ENCODE assay signal across 24 mouse cellular contexts in genomic region chr5:125291387-125291786, GRCm38 (mm10).
"Had no signal": no experiment of that assay in that cellular context is flagged by ENCODE, and none has a peak within 500 bp of the region (broad histone marks: within the 10 kb centered on the region; RNA-seq: fewer than 3 reads in every experiment).

No protein-coding gene starts in this region.

- H3K27me3 ChIP-seq: heart, embryonic 13.5 days; heart, embryonic 15.5 days; hindbrain, embryonic 13.5 days; hindbrain, embryonic 15.5 days; limb, embryonic 12.5 days; liver, embryonic 13.5 days had no signal

- ATAC-seq: hindbrain, postnatal 0 days had no signal

- H3K27ac ChIP-seq: heart, adult 2 months; heart, embryonic 13.5 days; heart, embryonic 15.5 days; hindbrain, embryonic 13.5 days; hindbrain, embryonic 15.5 days; hindbrain, postnatal 0 days; layer of hippocampus, adult 2 months; left cerebral cortex, adult 2 months; limb, embryonic 10.5 days; limb, embryonic 12.5 days; liver, embryonic 13.5 days had no signal

- H3K4me2 ChIP-seq: heart, embryonic 11.5 days; heart, embryonic 13.5 days; heart, embryonic 15.5 days; hindbrain, embryonic 13.5 days; hindbrain, embryonic 15.5 days; limb, embryonic 12.5 days; liver, embryonic 11.5 days; liver, embryonic 13.5 days had no signal

- H3K4me3 ChIP-seq: heart, adult 2 months; heart, embryonic 13.5 days; heart, embryonic 15.5 days; hindbrain, embryonic 13.5 days; hindbrain, embryonic 15.5 days; layer of hippocampus, adult 2 months; left cerebral cortex, adult 2 months; limb, embryonic 10.5 days; limb, embryonic 12.5 days; liver, embryonic 13.5 days had no signal

- H3K9me3 ChIP-seq: heart, embryonic 15.5 days; hindbrain, embryonic 13.5 days; hindbrain, embryonic 15.5 days; limb, embryonic 10.5 days; liver, embryonic 13.5 days had no signal

- DNase-seq: gastrocnemius, postnatal 14 days; gastrocnemius, postnatal 36 days; heart, adult 11 months; heart, adult 2 months; heart, postnatal 14 days; heart, postnatal 36 days; kidney, adult 18-20 months; kidney, adult 8-10 months; kidney, postnatal 10 days; kidney, postnatal 25 days; kidney, postnatal 4 days; liver; liver, embryonic 13.5 days had no signal

- H3K4me1 ChIP-seq: heart, embryonic 13.5 days; heart, embryonic 15.5 days; hindbrain, embryonic 13.5 days; hindbrain, embryonic 15.5 days; liver, embryonic 13.5 days had no signal

- H3K9ac ChIP-seq: heart, embryonic 13.5 days; heart, embryonic 15.5 days; hindbrain, embryonic 13.5 days; hindbrain, embryonic 15.5 days; limb, embryonic 12.5 days; liver, embryonic 13.5 days had no signal
